In genomic region chr6:68680792-68681110, GRCm38 (mm10) we compare ENCODE assay signal across 4 mouse cellular contexts.
DNase-seq lines count a peak whose midpoint lies in the region; ATAC-seq and TF ChIP-seq lines count a peak whose summit lies in the region.
"Not testable (repeated sequence)": the region's sequence is repeated elsewhere in the genome, so short reads cannot be mapped to it uniquely, and the experiment has no call there.

No protein-coding gene starts in this region.

- not testable (repeated sequence) for TF ChIP-seq CTCF in MEL (IDR thresholded peaks at IDR 0.05 in 2 of 3, conservative IDR thresholded peaks at IDR 0.05 in 1 of 3; ENCODE audit: control insufficient read depth in 1 of 3, insufficient read depth in 1 of 3, low read depth in 2 of 3, low read length in 3 of 3, poor library complexity in 1 of 3, severe bottlenecking in 1 of 3)

- not testable (repeated sequence) for H3K4me3 ChIP-seq in MEL (ENCODE audit: control insufficient read depth in 1 of 2, insufficient read depth in 1 of 2, low read depth in 2 of 2, low read length in 2 of 2)

- H3K4me1 ChIP-seq in MEL (ENCODE audit: control insufficient read depth in 1 of 2, insufficient read depth in 2 of 2, low read length in 2 of 2), result not testable (repeated sequence)

- H3K9ac ChIP-seq in MEL (ENCODE audit: control insufficient read depth, low read depth, low read length, poor library complexity, severe bottlenecking), result not testable (repeated sequence)

- TF ChIP-seq POLR2A in MEL (IDR thresholded peaks at IDR 0.05; ENCODE audit: control insufficient read depth in 1 of 2, insufficient read depth in 1 of 2, low read depth in 1 of 2, low read length in 2 of 2, poor library complexity in 1 of 2), result not testable (repeated sequence)

- H3K27me3 ChIP-seq in MEL (ENCODE audit: control insufficient read depth in 1 of 2, insufficient read depth in 2 of 2, low read length in 2 of 2), result not testable (repeated sequence)

- H3K9me3 ChIP-seq in MEL (replicated peaks; ENCODE audit: insufficient read depth, low read length), result not testable (repeated sequence)

- H3K79me2 ChIP-seq in MEL (ENCODE audit: control insufficient read depth, insufficient read depth, low read length, poor library complexity), result not testable (repeated sequence)

- peak; percentile 24 to 35; a peak in 2 of 4 replicates for TF ChIP-seq EP300 in MEL (IDR thresholded peaks at IDR 0.05; ENCODE audit: low read depth in 1 of 2, low read length in 2 of 2)

- peak; percentile 62 for ATAC-seq in granulocyte monocyte progenitor cell, adult 5-6 weeks (replicated peaks; ENCODE audit: poor library complexity, severe bottlenecking)
- 0 out of 2 replicates have a peak, but pooled peaks have one; percentile 49 for ATAC-seq in megakaryocyte, adult 5-6 weeks (ENCODE audit: poor library complexity, severe bottlenecking)
- ATAC-seq in neutrophil, adult 5-6 weeks (ENCODE audit: extremely low read depth, insufficient number of reproducible peaks, low FRiP score, poor library complexity, severe bottlenecking), result 0 out of 2 replicates have a peak, but pooled peaks have one; percentile 36

- not testable (repeated sequence) for H3K27ac ChIP-seq in MEL (ENCODE audit: control insufficient read depth, low read depth, low read length)

- TF ChIP-seq RAD21 in MEL (IDR thresholded peaks at IDR 0.05; ENCODE audit: low read depth, low read length), result not testable (repeated sequence)

- not testable (repeated sequence) for H3K36me3 ChIP-seq in MEL (ENCODE audit: control insufficient read depth in 1 of 2, insufficient read depth in 2 of 2, low read length in 2 of 2)

- peak; percentile 59 for DNase-seq in MEL (ENCODE audit: low read depth, low spot score)

TF ChIP-seq in MEL, 35 proteins besides CTCF, POLR2A, EP300 and RAD21:
- TF ChIP-seq TAL1 (IDR thresholded peaks at IDR 0.05; ENCODE audit: low read length), result peak; percentile 34
